Mouse (Mus musculus) MEL (cell line): ENCODE results near the gene Pak7.

ENCODE experiments used
- CTCF ChIP-seq, 3 experiments: IDR thresholded peaks in 2 of 3; conservative IDR thresholded peaks in 1 of 3; 2 replicates each; pipeline ENCODE4 v1.5.1; 2011 to 2012; ENCODE audit warnings: low read length in 3 of 3, low read depth in 2 of 3, mild to moderate bottlenecking in 2 of 3, improper control_type of control experiment in 1 of 3, inconsistent platforms in 1 of 3, mixed read lengths in 1 of 3, moderate library complexity in 1 of 3; ENCODE audit not compliant: control insufficient read depth in 1 of 3, insufficient read depth in 1 of 3, poor library complexity in 1 of 3, severe bottlenecking in 1 of 3
- E2F4 ChIP-seq: IDR thresholded peaks from 2 replicates; pipeline ENCODE4 v1.6.1; 2011; ENCODE audit warnings: low read depth, low read length, improper control_type of control experiment, borderline replicate concordance
- ETS1 ChIP-seq: IDR thresholded peaks from 2 replicates; pipeline ENCODE4 v1.6.1; 2012; ENCODE audit warnings: low read depth, mild to moderate bottlenecking, inconsistent platforms, low read length, improper control_type of control experiment, moderate library complexity
- JUND ChIP-seq: IDR thresholded peaks from 2 replicates; pipeline ENCODE4 v1.6.1; 2011; ENCODE audit warnings: low read depth, mild to moderate bottlenecking, improper control_type of control experiment, low read length
- MYC ChIP-seq: IDR thresholded peaks from 2 replicates; pipeline ENCODE4 v1.6.1; 2011; ENCODE audit warnings: low read depth, mild to moderate bottlenecking, low read length, improper control_type of control experiment, moderate library complexity
- NRF1 ChIP-seq: IDR thresholded peaks from 2 replicates; pipeline ENCODE4 v1.6.1; 2014; ENCODE audit warnings: low read depth, mild to moderate bottlenecking, inconsistent platforms, low read length, improper control_type of control experiment, moderate library complexity; ENCODE audit not compliant: poor library complexity, insufficient read depth, severe bottlenecking
- POLR2A ChIP-seq, 2 experiments: IDR thresholded peaks; 2 replicates each; pipeline ENCODE4 v1.6.1; 2011 to 2012; ENCODE audit warnings: low read length in 2 of 2, mild to moderate bottlenecking in 2 of 2, control low read depth in 1 of 2, improper control_type of control experiment in 1 of 2, low read depth in 1 of 2, moderate library complexity in 1 of 2; ENCODE audit not compliant: control insufficient read depth in 1 of 2, insufficient read depth in 1 of 2, poor library complexity in 1 of 2
- POLR2AphosphoS2 ChIP-seq: IDR thresholded peaks from 2 replicates; pipeline ENCODE4 v1.6.1; 2011; ENCODE audit warnings: low read length, improper control_type of control experiment
- RAD21 ChIP-seq: IDR thresholded peaks from 2 replicates; pipeline ENCODE4 v1.6.1; 2011; ENCODE audit warnings: mild to moderate bottlenecking, low read depth, low read length, improper control_type of control experiment
- TBP ChIP-seq: IDR thresholded peaks from 2 replicates; pipeline ENCODE4 v1.8.0; 2011; ENCODE audit warnings: low read depth, low read length, improper control_type of control experiment
- UBTF ChIP-seq: IDR thresholded peaks from 2 replicates; pipeline ENCODE4 v1.6.1; 2012; ENCODE audit warnings: low read depth, mild to moderate bottlenecking, inconsistent platforms, low read length, improper control_type of control experiment, moderate library complexity, borderline replicate concordance; ENCODE audit not compliant: insufficient read depth

GRCm38 (mm10) chr2:136349671-136350275 lies 38.0 kb downstream of the Pak7 start:
- no peak for TF ChIP-seq CTCF (IDR thresholded peaks at IDR 0.05 in 2 of 3, conservative IDR thresholded peaks at IDR 0.05 in 1 of 3; ENCODE audit: control insufficient read depth in 1 of 3, insufficient read depth in 1 of 3, low read depth in 2 of 3, low read length in 3 of 3, poor library complexity in 1 of 3, severe bottlenecking in 1 of 3)
- TF ChIP-seq TBP, result no peak
- no peak for TF ChIP-seq RAD21
- TF ChIP-seq E2F4, result no peak
- TF ChIP-seq POLR2AphosphoS2, result no peak
- no peak for TF ChIP-seq MYC
- TF ChIP-seq ETS1, result no peak
- TF ChIP-seq JUND, result no peak
- no peak for TF ChIP-seq POLR2A (IDR thresholded peaks at IDR 0.05; ENCODE audit: control insufficient read depth in 1 of 2, insufficient read depth in 1 of 2, low read depth in 1 of 2, low read length in 2 of 2, poor library complexity in 1 of 2)
- no peak for TF ChIP-seq NRF1
- no peak for TF ChIP-seq UBTF
